Mouse (Mus musculus) ES-E14 (cell line): ENCODE results near the gene Mpnd. TPM values are rescaled to one million over a fixed set of nuclear protein-coding genes. Genes with fewer than 3 reads are reported as not detected.

Experiments used
- DNase-seq: peaks from one replicate; pipeline ENCODE4 v3.0.0-alpha.2; 2013; ENCODE audit warnings: low read depth, low spot score
- H3K27ac ChIP-seq: 2 replicates; pipeline ENCODE4 v1.5.1; 2012; ENCODE audit warnings: low read depth, mild to moderate bottlenecking, low read length, moderate library complexity, mixed read lengths; ENCODE audit not compliant: poor library complexity, insufficient read depth, severe bottlenecking
- H3K36me3 ChIP-seq: 2 replicates; pipeline ENCODE4 v1.6.1; 2012; ENCODE audit warnings: mild to moderate bottlenecking, low read length, moderate library complexity, mixed read lengths; ENCODE audit not compliant: control insufficient read depth, poor library complexity, insufficient read depth, severe bottlenecking
- H3K4me1 ChIP-seq, 2 experiments: fragments of 150-350 bp in 1 of 2; sonication (generic) in 1 of 2; 2 replicates each; pipeline ENCODE4 v1.6.1; 2012; ENCODE audit warnings: low read length in 2 of 2, mild to moderate bottlenecking in 1 of 2, mixed read lengths in 1 of 2; ENCODE audit not compliant: control insufficient read depth in 2 of 2, insufficient read depth in 2 of 2, poor library complexity in 1 of 2
- H3K4me3 ChIP-seq, 2 experiments: fragments of 150-350 bp in 1 of 2; sonication (generic) in 1 of 2; 2 replicates each; pipeline ENCODE4 v1.5.1; 2012; ENCODE audit warnings: low read length in 2 of 2, low read depth in 1 of 2, mild to moderate bottlenecking in 1 of 2, mixed read lengths in 1 of 2; ENCODE audit not compliant: insufficient read depth in 1 of 2, poor library complexity in 1 of 2, severe bottlenecking in 1 of 2
- H3K9ac ChIP-seq: 2 replicates; pipeline ENCODE4 v1.6.1; 2012; ENCODE audit warnings: low read depth, mild to moderate bottlenecking, low read length, mixed read lengths; ENCODE audit not compliant: poor library complexity, insufficient read depth, severe bottlenecking
- H3K9me3 ChIP-seq: fragments of 150-350 bp; sonication (generic); 2 replicates; pipeline ENCODE4 v1.6.1; 2012; ENCODE audit warnings: low read depth, mild to moderate bottlenecking, low read length; ENCODE audit not compliant: control insufficient read depth, insufficient read depth
- CHD2 ChIP-seq: IDR thresholded peaks from 2 replicates; pipeline ENCODE4 v1.6.1; 2014; ENCODE audit warnings: mild to moderate bottlenecking, low read depth, low read length, inconsistent platforms
- HCFC1 ChIP-seq: IDR thresholded peaks from 2 replicates; pipeline ENCODE4 v1.6.1; 2012; ENCODE audit warnings: low read length, inconsistent platforms, borderline replicate concordance; ENCODE audit not compliant: insufficient read depth
- MAFK ChIP-seq: IDR thresholded peaks from 2 replicates; pipeline ENCODE4 v1.6.1; 2014; ENCODE audit warnings: mild to moderate bottlenecking, low read depth, low read length, inconsistent platforms; ENCODE audit not compliant: insufficient read depth
- ZC3H11A ChIP-seq: IDR thresholded peaks from 2 replicates; pipeline ENCODE4 v1.6.1; 2012; ENCODE audit warnings: low read depth, mild to moderate bottlenecking, inconsistent platforms, low read length, borderline replicate concordance
- ZNF384 ChIP-seq: IDR thresholded peaks from 2 replicates; pipeline ENCODE4 v1.6.1; 2012; ENCODE audit warnings: low read depth, low read length, inconsistent platforms
- in situ Hi-C, 2 experiments: fragments of 600-800 bp; cut with MboI; formaldehyde crosslinking; loops; one replicate each; pipeline ENCODE4 v1.15.1; 2025; ENCODE audit warnings: low sequenced_read_pairs in 2 of 2, inconsistent platforms in 1 of 2; ENCODE audit not compliant: unreplicated experiment in 2 of 2
- total RNA-seq: library from RNA; depleted of rRNA; stranded (reverse); fragments of 300-350 nt; gene quantifications from 2 replicates; pipeline ENCODE4 v1.2.3, GENCODE M21; 2012; rRNA removed

Gene Mpnd
- 39.0 and 61.5 TPM in 2 replicates for total RNA-seq

DNA sequence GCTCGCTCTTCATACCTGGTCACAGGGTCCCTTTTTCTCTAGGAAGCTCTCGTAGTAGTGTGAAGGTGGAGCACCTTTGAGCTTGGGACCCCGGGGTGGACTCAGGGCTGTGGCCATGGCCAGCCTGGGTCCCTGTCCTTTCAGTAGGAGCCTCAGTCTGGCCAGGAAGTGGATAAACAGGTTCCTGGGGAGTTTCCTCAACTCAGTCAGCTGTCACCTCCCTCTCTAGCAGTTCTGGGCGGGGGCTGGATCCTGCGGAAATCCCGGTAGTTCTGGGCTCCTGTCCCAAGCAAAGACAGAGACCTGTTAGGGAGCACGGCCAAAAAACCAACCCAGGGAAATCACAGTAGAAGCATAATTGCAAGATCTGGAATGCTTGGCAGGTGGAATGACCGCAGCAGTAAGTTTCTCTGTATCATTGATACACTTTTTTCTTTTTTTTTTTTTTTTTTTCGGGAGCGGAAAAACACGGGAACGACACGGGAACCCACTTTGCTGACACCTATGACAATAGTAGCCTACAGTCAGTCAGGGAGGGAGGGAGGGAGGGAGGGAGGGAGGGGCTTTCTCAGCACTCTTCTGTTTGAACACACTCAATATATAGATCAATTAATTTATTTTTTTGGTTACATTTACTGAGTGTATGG is at the start of gene Mpnd, which contains the start of gene Stap2:
Gene Mpnd (plus strand): TSS at position 297 of the 647 bp plus-strand sequence.
Gene Stap2 (minus strand): TSS at position 170 of the 647 bp plus-strand sequence.
- TF ChIP-seq ZNF384: peak; percentile 89
- TF ChIP-seq MAFK: no peak
- Histone ChIP-seq H3K4me3 (no peak within 1 kb of the TSS), H3K9me3 (no peaks in the 10 kb centered on the region), H3K9ac (no peak within 1 kb of the TSS), H3K36me3 (no peaks in the 10 kb centered on the region), H3K27ac (no peak within 1 kb of the TSS), H3K4me1 (peaks cover 0 to 8% of the 10 kb centered on the region in 2 experiments; a peak in 2 of 4 replicates)
- in situ Hi-C loops: no loop called here
- no peak for DNase-seq

DNA sequence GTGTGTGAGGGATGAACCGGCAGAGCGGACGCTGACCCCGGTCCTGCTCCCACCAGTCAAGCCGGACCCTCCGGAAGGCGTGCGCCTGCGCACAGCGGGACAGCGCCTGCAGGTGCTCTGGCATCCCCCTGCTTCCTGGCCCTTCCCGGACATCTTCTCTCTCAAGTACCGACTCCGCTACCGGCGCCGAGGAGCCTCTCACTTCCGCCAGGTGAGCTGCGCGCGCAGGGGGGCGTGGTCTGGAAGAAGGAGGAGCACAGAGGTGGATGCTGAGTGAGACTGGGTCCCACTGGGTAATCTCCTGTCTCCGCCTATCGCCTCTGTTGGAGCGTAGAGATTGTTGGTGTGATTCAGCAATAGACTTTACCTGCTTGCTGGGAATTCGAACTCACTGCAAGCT is 49.4 kb upstream of the Mpnd start:
- H3K9ac ChIP-seq: peak overlapping the region; percentile 47; the same call in 1 of the 2 replicates
- H3K27ac ChIP-seq: no peak overlapping the region

DNA sequence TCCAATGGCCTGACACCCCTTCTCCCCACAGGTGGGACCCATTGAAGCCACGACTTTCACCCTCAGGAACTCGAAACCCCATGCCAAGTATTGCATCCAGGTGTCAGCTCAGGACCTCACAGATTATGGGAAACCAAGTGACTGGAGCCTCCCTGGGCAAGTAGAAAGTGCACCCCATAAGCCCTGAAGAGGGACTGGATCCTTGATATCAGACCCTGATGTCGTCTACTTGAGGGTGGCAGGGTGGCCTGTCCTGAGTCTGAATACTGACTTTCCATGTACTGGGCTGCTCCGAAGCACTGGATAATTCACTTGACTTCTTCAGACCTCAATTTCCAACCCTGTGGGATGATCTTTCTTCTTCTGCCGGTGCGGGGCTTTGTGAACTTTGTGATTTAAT is 48.9 kb upstream of the Mpnd start:
- Histone ChIP-seq H3K9me3 (no peaks in the 10 kb centered on the region), H3K4me3 (peak overlapping the region; percentile 57 to 61), H3K9ac (peak overlapping the region; percentile 47; the same call in 1 of the 2 replicates), H3K27ac (no peak overlapping the region), H3K36me3 (peaks cover 3% of the 10 kb centered on the region), H3K4me1 (peaks cover 6 to 31% of the 10 kb centered on the region in 2 experiments)
- TF ChIP-seq HCFC1 (no peak), ZNF384 (no peak), ZC3H11A (no peak), CHD2 (no peak), MAFK (no peak)
- in situ Hi-C loops: no loop called here
- no peak for DNase-seq

More for the DNA sequence above, 49.4 kb upstream of the Mpnd start:
- no peaks in the 10 kb centered on the region for H3K36me3 ChIP-seq
- H3K9me3 ChIP-seq: no peaks in the 10 kb centered on the region
- in situ Hi-C loops: no loop called here
- H3K4me1 ChIP-seq: peaks cover 10 to 35% of the 10 kb centered on the region in 2 experiments
- peak overlapping the region; percentile 57 to 61 for H3K4me3 ChIP-seq
- no peak for TF ChIP-seq CHD2
- 0 out of 2 replicates have a peak, but pooled peaks have one; percentile 15 for TF ChIP-seq HCFC1
- DNase-seq: peak; percentile 95

DNA sequence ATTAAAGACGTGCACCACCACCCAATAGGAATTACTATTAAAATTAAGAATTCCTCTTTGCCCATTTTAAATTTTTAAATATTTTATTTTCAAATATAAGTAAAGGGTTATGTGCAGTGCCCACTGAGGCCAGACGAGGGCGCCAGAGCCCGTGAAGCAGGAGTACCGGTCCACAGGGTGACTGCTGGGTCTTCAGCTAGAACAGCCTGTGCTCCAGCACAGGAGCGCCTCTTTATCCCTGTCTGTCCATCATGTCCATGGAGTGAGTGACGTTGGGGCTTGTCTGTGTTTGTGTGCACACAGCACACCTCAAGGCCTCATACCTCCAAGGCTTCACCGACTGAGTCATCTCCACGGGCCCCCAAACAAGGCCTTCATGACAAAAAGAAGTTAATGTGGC is 48.3 kb upstream of the Mpnd start:
- Histone ChIP-seq H3K4me3 (no peak overlapping the region), H3K9ac (no peak overlapping the region; the same call in 1 of the 2 replicates), H3K4me1 (peaks cover 4 to 30% of the 10 kb centered on the region in 2 experiments; a peak in 3 of 4 replicates), H3K27ac (no peak overlapping the region), H3K36me3 (peaks cover 8% of the 10 kb centered on the region), H3K9me3 (no peaks in the 10 kb centered on the region)
- in situ Hi-C loops: no loop called here
- DNase-seq: no peak
- no peak for TF ChIP-seq ZC3H11A
- TF ChIP-seq HCFC1: no peak
- no peak for TF ChIP-seq ZNF384
- no peak for TF ChIP-seq CHD2
- no peak for TF ChIP-seq MAFK
